Mouse (Mus musculus) heart, postnatal 10 days (tissue): ENCODE measurements around the gene Nanos3. TPM values are rescaled to one million over a fixed set of nuclear protein-coding genes. Genes with fewer than 3 reads are reported as not detected.
A peak's percentile ranks its signal among the peaks of the same experiment; 100 is the strongest.

Experiments used
- DNase-seq, 2 experiments: peaks; one replicate each; pipeline ENCODE4 v3.0.0; 2021
- intact Hi-C: fragments of 180-260 bp; cut with DNase I; formaldehyde crosslinking; loops from one replicate; pipeline ENCODE4 v1.15.1; 2025
- microRNA-seq, 2 experiments: library from miRNA; unstranded; fragments of <30 nt; microRNA quantifications; one replicate each; pipeline ENCODE4 v1.2.0; 2022
- total RNA-seq, 2 experiments: library from RNA; stranded (reverse); gene quantifications; 2 replicates each; pipeline ENCODE4 v1.2.3; 2021

The Nanos3 gene
- total RNA-seq, 2 experiments from 2014 or later: 3.6 to 4.1 TPM

GRCm38 (mm10) chr8:84137848-84138247 lies 47.2 kb downstream of the Nanos3 start:
- intact Hi-C loops: no loop called here
- DNase-seq: no peak

GRCm38 (mm10) chr8:84132225-84132624 lies 52.8 kb downstream of the Nanos3 start:
- DNase-seq: no peak
- intact Hi-C loops: no loop called here

- peak in 1 of 2 experiments; percentile 29 for DNase-seq
- intact Hi-C loops: no loop called here
These were observed 54.2 kb downstream of the Nanos3 start for GRCm38 (mm10) chr8:84130806-84131205.

- no peak for DNase-seq
- intact Hi-C loops: no loop called here
These were observed 56.7 kb downstream of the Nanos3 start for GRCm38 (mm10) chr8:84128277-84128676.

DNA sequence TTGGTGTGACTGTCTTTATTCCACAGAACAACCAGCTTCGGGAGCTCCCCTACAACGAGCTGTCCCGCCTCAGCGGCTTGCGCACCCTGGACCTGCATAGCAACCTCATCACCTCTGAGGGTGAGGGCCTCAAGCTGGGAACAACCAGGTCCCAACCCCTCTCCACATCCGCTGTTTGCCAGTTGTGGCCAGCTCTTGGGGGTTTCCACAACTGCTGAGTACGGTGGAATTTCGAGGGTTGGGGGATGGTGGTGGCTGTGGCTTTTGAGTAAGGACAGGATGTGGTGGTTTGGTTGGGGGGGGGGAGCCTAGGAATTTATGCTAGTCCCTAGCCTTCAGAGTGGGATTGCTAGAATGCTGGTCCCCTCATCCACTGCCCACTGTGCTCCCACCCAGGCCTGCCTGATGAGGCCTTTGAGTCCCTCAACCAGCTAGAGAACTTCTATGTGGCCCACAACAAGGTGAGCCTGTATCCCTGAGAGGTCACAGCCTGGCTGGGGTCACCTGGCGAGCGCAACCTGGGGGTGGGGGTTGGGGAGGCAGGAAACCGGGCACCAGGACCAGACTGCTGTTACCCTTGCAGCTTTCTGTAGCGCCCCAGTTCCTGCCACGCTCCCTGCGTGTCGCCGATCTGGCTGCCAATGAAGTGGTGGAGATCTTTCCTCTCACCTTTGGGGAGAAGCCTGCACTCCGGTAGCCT lies 57.7 kb downstream of the Nanos3 start:
- no peak for DNase-seq
- intact Hi-C loops: no loop called here

GRCm38 (mm10) chr8:84126742-84127141 lies 58.3 kb downstream of the Nanos3 start:
- no peak for DNase-seq
- intact Hi-C loops: no loop called here

- intact Hi-C loops: no loop called here
- peak in 1 of 2 experiments; percentile 45 for DNase-seq
These were observed 59.4 kb downstream of the Nanos3 start, which contains the start of gene Podnl1 for GRCm38 (mm10) chr8:84125656-84126055. Gene Podnl1 (plus strand): TSS chr8:84125989.

Small RNA genes within 50 kb of the gene (microRNA-seq; reads per million reads assigned to microRNA genes)
- gene Gm25110 (0 reads per million in 2 experiments), gene Mir181c (1,524 to 1,819 reads per million in 2 experiments), gene Mir181d (3,468 to 3,737 reads per million in 2 experiments), gene Mir23a (38,075 to 62,140 reads per million in 2 experiments), gene Mir24-2 (0 reads per million in 2 experiments), gene Mir27a (1,004 to 1,723 reads per million in 2 experiments), gene Mir3074-2 (0 reads per million in 2 experiments)

Other genes starting within 250 kb of the Nanos3 start
- gene Gm10644, start 230.0 kb downstream of the Nanos3 start, total RNA-seq: under 1 TPM; 0.20 to 0.22 TPM
- gene Asf1b, start 229.7 kb downstream of the Nanos3 start, total RNA-seq: 1 to 10 TPM; 7.6 to 7.8 TPM
- 100 to 1,000 TPM; 398 to 429 TPM for gene Prkaca, start 212.2 kb downstream of the Nanos3 start, total RNA-seq
- 10 to 100 TPM; 30.6 to 39.0 TPM for gene Samd1, start 187.5 kb downstream of the Nanos3 start, total RNA-seq
- not detected for gene 1700067K01Rik, start 183.7 kb downstream of the Nanos3 start, total RNA-seq
- 1 to 10 TPM in 1 of 2 experiments, under 1 TPM in 1; 0.62 to 1.4 TPM for gene 2210011C24Rik, start 173.0 kb downstream of the Nanos3 start, total RNA-seq
- under 1 TPM; 0.19 to 0.20 TPM for gene Palm3, start 163.7 kb downstream of the Nanos3 start, total RNA-seq
- gene Il27ra, start 142.6 kb downstream of the Nanos3 start, total RNA-seq: 1 to 10 TPM; 5.9 to 6.0 TPM
- not detected for gene Rln3, start 140.2 kb downstream of the Nanos3 start, total RNA-seq
- gene Gm10643, start 120.1 kb downstream of the Nanos3 start, total RNA-seq: 1 to 10 TPM; 3.3 to 4.3 TPM
- 10 to 100 TPM; 12.4 to 15.4 TPM for gene Rfx1, start 118.4 kb downstream of the Nanos3 start, total RNA-seq
- gene Dcaf15, start 80.4 kb downstream of the Nanos3 start, total RNA-seq: 10 to 100 TPM; 13.7 to 13.9 TPM
- under 1 TPM in 1 of 2 experiments, not detected in 1; 0.12 TPM for gene Podnl1, start 59.2 kb downstream of the Nanos3 start, total RNA-seq
- gene Cc2d1a, start 37.3 kb downstream of the Nanos3 start, total RNA-seq: 10 to 100 TPM; 13.3 to 14.1 TPM
- under 1 TPM; 0.22 to 0.32 TPM for gene 4930432K21Rik, start 37.2 kb downstream of the Nanos3 start, total RNA-seq
- gene Zswim4, start 51.8 kb upstream of the Nanos3 start, total RNA-seq: 10 to 100 TPM; 10.5 to 11.3 TPM
- 100 to 1,000 TPM; 222 to 230 TPM for gene D8Ertd738e, start 64.5 kb upstream of the Nanos3 start, total RNA-seq
- 10 to 100 TPM; 15.5 to 16.0 TPM for gene Mri1, start 72.1 kb upstream of the Nanos3 start, total RNA-seq
- gene Ccdc130, start 85.2 kb upstream of the Nanos3 start, total RNA-seq: 10 to 100 TPM; 10.0 to 14.3 TPM
- gene Cacna1a, start 203.2 kb upstream of the Nanos3 start, total RNA-seq: 1 to 10 TPM; 6.1 to 6.5 TPM